Mouse (Mus musculus) embryonic facial prominence, embryonic 10.5 days (tissue): Measurements from ENCODE around the gene Rgl1. TPM values are rescaled to one million over a fixed set of nuclear protein-coding genes. Genes with fewer than 3 reads are reported as not detected.

Experiments used
- DNase-seq: peaks from one replicate; pipeline ENCODE4 v3.0.0-alpha.2; 2017; ENCODE audit warnings: low spot score
- H3K27ac ChIP-seq: fragments of 300-500 bp; sonication (generic); replicated peaks from 2 replicates; pipeline ENCODE4 v1.5.1; 2016; ENCODE audit warnings: mild to moderate bottlenecking
- H3K27me3 ChIP-seq: fragments of 300-500 bp; sonication (generic); replicated peaks from 2 replicates; pipeline ENCODE4 v1.6.1; 2016; ENCODE audit warnings: low read depth, mild to moderate bottlenecking; ENCODE audit not compliant: poor library complexity, severe bottlenecking
- H3K36me3 ChIP-seq: fragments of 300-500 bp; sonication (generic); replicated peaks from 2 replicates; pipeline ENCODE4 v1.6.1; 2016; ENCODE audit warnings: mild to moderate bottlenecking, moderate library complexity
- H3K4me1 ChIP-seq: fragments of 300-500 bp; sonication (generic); 2 replicates; pipeline ENCODE4 v1.6.1; 2016
- H3K4me3 ChIP-seq: fragments of 300-500 bp; sonication (generic); 2 replicates; pipeline ENCODE4 v1.5.1; 2016; ENCODE audit warnings: mild to moderate bottlenecking, moderate library complexity
- H3K9me3 ChIP-seq: fragments of 300-500 bp; sonication (generic); 2 replicates; pipeline ENCODE4 v1.6.1; 2016; ENCODE audit warnings: mild to moderate bottlenecking
- WGBS: fragments of 180-500 bp; shearing (Covaris S2); methylation state at CpG from one replicate; pipeline ENCODE4 v1.1.7; 2016; 5-methylcytosine and 5-hydroxymethylcytosine counted together
- polyA plus RNA-seq: library from polyadenylated mRNA; unstranded; fragments of >200 nt; fragmentation: Nextera tagmentation; extraction: Ambion mirVana; gene quantifications from 2 replicates; pipeline ENCODE4 v1.2.1, GENCODE M21; 2016

Rgl1 gene
- polyA plus RNA-seq, 1 experiment from 2014 or later = 30.8 TPM

DNA sequence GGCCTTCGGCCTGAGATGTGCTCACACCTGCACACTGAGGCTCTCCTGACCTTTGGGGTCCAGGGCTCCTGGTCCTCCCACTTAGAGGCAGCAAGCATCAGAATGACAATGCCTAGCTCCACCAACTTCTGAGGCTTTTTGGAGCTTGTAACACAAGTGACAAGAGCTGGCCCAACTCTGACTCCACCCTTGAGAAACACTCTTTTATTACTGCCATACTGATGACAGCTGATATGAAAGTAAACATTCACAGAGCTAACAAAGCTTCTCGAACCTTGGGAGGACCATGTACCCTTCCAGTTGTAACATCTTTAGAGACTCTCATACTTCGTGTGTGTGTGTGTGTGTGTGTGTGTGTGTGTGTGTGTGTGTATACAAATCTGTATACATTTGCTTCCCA lies 40.1 kb downstream of the Rgl1 start:
- WGBS = 80% methylated on average over 3 of the region's 3 CpGs
- Histone ChIP-seq H3K27ac (no peak overlapping the region), H3K4me1 (0 out of 2 replicates have a peak, but pooled peaks cover 3% of the 10 kb centered on the region), H3K4me3 (no peak overlapping the region), H3K9me3 (no peaks in the 10 kb centered on the region), H3K36me3 (no peaks in the 10 kb centered on the region), H3K27me3 (no peaks in the 10 kb centered on the region)
- DNase-seq = no peak

- Histone ChIP-seq H3K4me3 (no peak overlapping the region), H3K27ac (no peak overlapping the region), H3K4me1 (0 out of 2 replicates have a peak, but pooled peaks cover 3% of the 10 kb centered on the region), H3K9me3 (no peaks in the 10 kb centered on the region), H3K36me3 (no peaks in the 10 kb centered on the region), H3K27me3 (no peaks in the 10 kb centered on the region)
- DNase-seq = no peak
Measured at GRCm38 (mm10) chr1:152724286-152724685, 41.9 kb downstream of the Rgl1 start.

- WGBS = 89% methylated on average over 11 of the region's 11 CpGs
- DNase-seq = no peak
Measured at GRCm38 (mm10) chr1:152721535-152722198, 44.5 kb downstream of the Rgl1 start.

GRCm38 (mm10) chr1:152720969-152721368 lies 45.2 kb downstream of the Rgl1 start:
- no peak overlapping the region for H3K4me3 ChIP-seq
- H3K9me3 ChIP-seq = no peaks in the 10 kb centered on the region
- WGBS = 85% methylated on average over 4 of the region's 4 CpGs
- H3K27me3 ChIP-seq = no peaks in the 10 kb centered on the region
- no peak for DNase-seq
- H3K36me3 ChIP-seq = no peaks in the 10 kb centered on the region
- peaks cover 10% of the 10 kb centered on the region for H3K4me1 ChIP-seq
- no peak overlapping the region for H3K27ac ChIP-seq

More at GRCm38 (mm10) chr1:152721535-152722198, 44.5 kb downstream of the Rgl1 start:
- no peak overlapping the region for H3K27ac ChIP-seq
- H3K27me3 ChIP-seq = no peaks in the 10 kb centered on the region
- no peaks in the 10 kb centered on the region for H3K9me3 ChIP-seq
- no peaks in the 10 kb centered on the region for H3K36me3 ChIP-seq
- no peak overlapping the region for H3K4me3 ChIP-seq
- H3K4me1 ChIP-seq = peaks cover 11% of the 10 kb centered on the region

GRCm38 (mm10) chr1:152718200-152718599 lies 48.0 kb downstream of the Rgl1 start:
- no peaks in the 10 kb centered on the region for H3K27me3 ChIP-seq
- DNase-seq = no peak
- peaks cover 18% of the 10 kb centered on the region for H3K4me1 ChIP-seq
- WGBS = 64% methylated on average over 6 of the region's 6 CpGs
- H3K27ac ChIP-seq = no peak overlapping the region; the same call in 1 of the 2 replicates
- H3K9me3 ChIP-seq = no peaks in the 10 kb centered on the region
- H3K4me3 ChIP-seq = no peak overlapping the region
- H3K36me3 ChIP-seq = no peaks in the 10 kb centered on the region

- H3K4me1 ChIP-seq = peaks cover 18% of the 10 kb centered on the region
- H3K27me3 ChIP-seq = no peaks in the 10 kb centered on the region
- WGBS = 80% methylated on average over 1 of the region's 1 CpGs
- no peak for DNase-seq
- H3K4me3 ChIP-seq = no peak overlapping the region
- H3K36me3 ChIP-seq = no peaks in the 10 kb centered on the region
- peak overlapping the region; percentile 26; the same call in 1 of the 2 replicates for H3K27ac ChIP-seq
- H3K9me3 ChIP-seq = no peaks in the 10 kb centered on the region
Measured at GRCm38 (mm10) chr1:152717329-152717728, 48.8 kb downstream of the Rgl1 start.

DNA sequence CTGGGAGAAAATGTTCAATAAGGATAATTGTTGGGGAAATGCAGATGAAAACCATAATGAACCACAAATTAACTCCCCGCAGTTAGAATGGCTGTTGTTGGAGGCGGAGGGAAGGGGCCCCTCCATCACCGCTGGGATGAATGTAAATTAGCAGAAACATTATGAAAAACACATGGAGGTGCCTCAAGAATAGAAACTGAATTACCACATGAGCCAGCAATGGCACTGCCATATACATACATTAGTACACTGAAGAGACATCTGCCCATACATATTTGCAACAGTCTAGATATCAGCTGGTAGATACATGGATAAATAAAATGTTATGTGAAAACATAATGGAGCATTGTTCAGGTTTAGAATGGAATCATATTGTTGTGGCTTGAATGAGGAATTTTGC lies 51.7 kb downstream of the Rgl1 start:
- H3K4me1 ChIP-seq = peaks cover 18% of the 10 kb centered on the region
- 38% methylated on average over 3 of the region's 3 CpGs for whole genome bisulfite sequencing
- no peak overlapping the region for H3K27ac ChIP-seq
- H3K27me3 ChIP-seq = no peaks in the 10 kb centered on the region
- H3K4me3 ChIP-seq = no peak overlapping the region
- no peaks in the 10 kb centered on the region for H3K36me3 ChIP-seq
- no peaks in the 10 kb centered on the region for H3K9me3 ChIP-seq
- no peak for DNase-seq

- H3K27me3 ChIP-seq = no peaks in the 10 kb centered on the region
- 80% methylated on average over 4 of the region's 4 CpGs for WGBS
- DNase-seq = no peak
- no peaks in the 10 kb centered on the region for H3K9me3 ChIP-seq
- H3K27ac ChIP-seq = no peak overlapping the region
- H3K4me3 ChIP-seq = no peak overlapping the region
- peaks cover 18% of the 10 kb centered on the region for H3K4me1 ChIP-seq
- H3K36me3 ChIP-seq = no peaks in the 10 kb centered on the region
Measured at GRCm38 (mm10) chr1:152713924-152714323, 52.2 kb downstream of the Rgl1 start.

GRCm38 (mm10) chr1:152711037-152711436 lies 55.1 kb downstream of the Rgl1 start:
- Histone ChIP-seq H3K27me3 (no peaks in the 10 kb centered on the region), H3K9me3 (no peaks in the 10 kb centered on the region), H3K4me1 (peaks cover 9% of the 10 kb centered on the region), H3K36me3 (no peaks in the 10 kb centered on the region), H3K4me3 (no peak overlapping the region), H3K27ac (no peak overlapping the region)
- WGBS = 92% methylated on average over 4 of the region's 4 CpGs
- no peak for DNase-seq

DNA sequence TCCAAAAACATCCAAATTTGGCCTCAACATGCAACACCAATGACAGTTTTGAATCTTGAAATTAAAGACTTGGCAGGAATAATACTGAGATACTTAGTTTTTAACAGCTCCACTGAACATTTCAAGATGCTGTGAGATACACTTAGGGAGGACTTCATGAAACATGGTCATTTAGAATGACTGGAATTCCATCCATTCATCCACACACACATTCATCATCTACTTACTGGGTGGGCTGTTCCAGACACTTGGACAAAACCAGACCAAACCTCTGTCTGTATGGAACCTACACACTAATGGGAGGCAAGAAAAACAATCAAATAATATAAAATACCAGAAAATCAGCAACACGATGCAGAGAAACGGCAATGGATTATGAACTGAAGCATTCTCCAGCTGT lies 58.6 kb downstream of the Rgl1 start:
- Histone ChIP-seq H3K36me3 (no peaks in the 10 kb centered on the region), H3K4me3 (no peak overlapping the region), H3K27me3 (no peaks in the 10 kb centered on the region), H3K9me3 (no peaks in the 10 kb centered on the region), H3K27ac (no peak overlapping the region), H3K4me1 (peaks cover 16% of the 10 kb centered on the region)
- WGBS = 92% methylated on average over 2 of the region's 2 CpGs
- DNase-seq = no peak

DNA sequence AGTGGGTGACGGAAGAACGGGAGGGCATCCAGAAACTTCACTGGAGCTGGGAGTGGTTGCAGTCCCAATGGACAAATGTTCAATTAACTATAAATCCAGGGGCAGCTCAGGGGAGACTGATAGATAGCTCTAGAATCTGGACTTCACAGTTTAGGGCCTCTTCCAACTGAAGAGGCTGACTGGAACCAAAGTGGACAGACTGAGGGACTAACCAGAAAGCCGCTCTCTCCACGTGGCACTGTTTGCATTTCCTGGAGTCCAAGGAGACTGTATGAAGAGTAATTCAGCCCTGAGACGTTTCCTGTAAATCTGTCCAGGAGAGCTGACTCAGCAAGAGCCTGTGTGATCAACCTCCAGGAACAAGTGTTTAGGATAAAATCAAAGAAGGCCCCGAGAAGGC lies 62.2 kb downstream of the Rgl1 start:
- no peaks in the 10 kb centered on the region for H3K9me3 ChIP-seq
- H3K36me3 ChIP-seq = no peaks in the 10 kb centered on the region
- H3K27ac ChIP-seq = no peak overlapping the region
- no peak for DNase-seq
- no peaks in the 10 kb centered on the region for H3K27me3 ChIP-seq
- WGBS = 70% methylated on average over 6 of the region's 6 CpGs
- H3K4me1 ChIP-seq = peaks cover 16% of the 10 kb centered on the region
- H3K4me3 ChIP-seq = no peak overlapping the region

DNA sequence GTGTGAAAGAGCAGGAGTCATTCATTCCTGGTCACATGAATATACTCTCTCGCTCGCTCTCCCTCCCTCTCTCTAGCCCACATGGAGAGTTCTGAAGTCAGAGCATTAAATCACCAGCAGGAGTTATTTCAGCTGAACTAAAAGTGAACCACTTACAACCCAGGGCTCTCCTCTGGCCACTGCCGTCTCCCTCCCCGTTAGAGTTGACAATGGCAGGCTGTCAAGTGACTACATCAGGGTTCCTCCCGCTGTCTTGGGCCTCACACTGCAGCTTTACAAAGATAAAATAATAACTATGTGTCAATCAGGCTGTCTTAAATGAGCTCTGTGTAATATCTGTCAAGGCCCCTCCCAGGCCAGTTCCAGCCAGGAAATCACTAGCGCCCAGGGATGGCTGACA lies 63.2 kb downstream of the Rgl1 start:
- peaks cover 16% of the 10 kb centered on the region for H3K4me1 ChIP-seq
- 57% methylated on average over 6 of the region's 6 CpGs for WGBS
- no peak for DNase-seq
- no peaks in the 10 kb centered on the region for H3K9me3 ChIP-seq
- no peak overlapping the region for H3K4me3 ChIP-seq
- no peaks in the 10 kb centered on the region for H3K27me3 ChIP-seq
- no peaks in the 10 kb centered on the region for H3K36me3 ChIP-seq
- no peak overlapping the region; the same call in 1 of the 2 replicates for H3K27ac ChIP-seq

GRCm38 (mm10) chr1:152701066-152701465 lies 65.1 kb downstream of the Rgl1 start:
- H3K4me1 ChIP-seq = peaks cover 16% of the 10 kb centered on the region
- H3K4me3 ChIP-seq = no peak overlapping the region

More at GRCm38 (mm10) chr1:152701066-152701465, 65.1 kb downstream of the Rgl1 start:
- WGBS = 82% methylated on average over 5 of the region's 5 CpGs
- Histone ChIP-seq H3K9me3 (no peaks in the 10 kb centered on the region), H3K27me3 (no peaks in the 10 kb centered on the region), H3K36me3 (no peaks in the 10 kb centered on the region), H3K27ac (no peak overlapping the region)
- DNase-seq = no peak
